Mouse (Mus musculus) testis, adult 2 months (tissue): ENCODE data around the gene Nsa2. TPM values are rescaled to one million over a fixed set of nuclear protein-coding genes. Genes with fewer than 3 reads are reported as not detected.

Experiments
- H3K27ac ChIP-seq: fragments of 200-500 bp; 2 replicates; pipeline ENCODE4 v1.5.1; 2012; ENCODE audit warnings: low read depth, low read length; ENCODE audit not compliant: control insufficient read depth, insufficient read depth
- H3K27me3 ChIP-seq: fragments of 200-500 bp; 2 replicates; pipeline ENCODE4 v1.6.1; 2012; ENCODE audit warnings: mild to moderate bottlenecking, low read length, moderate library complexity; ENCODE audit not compliant: control insufficient read depth, insufficient read depth
- H3K36me3 ChIP-seq: fragments of 200-500 bp; 2 replicates; pipeline ENCODE4 v1.6.1; 2012; ENCODE audit warnings: mild to moderate bottlenecking, low read length; ENCODE audit not compliant: control insufficient read depth, insufficient read depth
- H3K4me1 ChIP-seq: fragments of 200-500 bp; 2 replicates; pipeline ENCODE4 v1.6.1; 2012; ENCODE audit warnings: low read length; ENCODE audit not compliant: control insufficient read depth, insufficient read depth
- H3K4me3 ChIP-seq: fragments of 200-500 bp; 2 replicates; pipeline ENCODE4 v1.5.1; 2012; ENCODE audit warnings: low read depth, mild to moderate bottlenecking, low read length, moderate library complexity, mixed read lengths; ENCODE audit not compliant: control insufficient read depth
- CTCF ChIP-seq: fragments of 200-500 bp; IDR thresholded peaks from 2 replicates; pipeline ENCODE4 v1.5.1; 2012; ENCODE audit warnings: low read depth, mild to moderate bottlenecking, inconsistent platforms, low read length, moderate library complexity; ENCODE audit not compliant: control insufficient read depth, insufficient read depth, insufficient replicate concordance
- POLR2A ChIP-seq: fragments of 200-500 bp; IDR thresholded peaks from 2 replicates; pipeline ENCODE4 v1.6.1; 2012; ENCODE audit warnings: low read depth, mild to moderate bottlenecking, inconsistent platforms, low read length, moderate library complexity; ENCODE audit not compliant: control insufficient read depth
- polyA plus RNA-seq: library from polyadenylated mRNA; depleted of rRNA; stranded (reverse); fragments of >200 nt; gene quantifications from 2 replicates; pipeline ENCODE4 v1.2.3, GENCODE M21; 2012; rRNA removed

Gene Nsa2
- polyA plus RNA-seq, 1 experiment, result 26.9 TPM

GRCm38 (mm10) chr13:97082432-97082831, 55.3 kb downstream of the Nsa2 start:
- Histone ChIP-seq H3K4me3 (no peak overlapping the region), H3K27me3 (no peaks in the 10 kb centered on the region), H3K27ac (no peak overlapping the region), H3K36me3 (no peaks in the 10 kb centered on the region), H3K4me1 (peaks cover 2% of the 10 kb centered on the region; the same call in 1 of the 2 replicates)
- TF ChIP-seq POLR2A (no peak), CTCF (no peak)

GRCm38 (mm10) chr13:97080615-97081014, 57.1 kb downstream of the Nsa2 start:
- 0 out of 2 replicates have a peak overlapping the region, but pooled peaks have one; percentile 13 for H3K27ac ChIP-seq
- H3K4me3 ChIP-seq, result no peak overlapping the region
- H3K36me3 ChIP-seq, result no peaks in the 10 kb centered on the region
- H3K27me3 ChIP-seq, result no peaks in the 10 kb centered on the region
- H3K4me1 ChIP-seq, result peaks cover 2% of the 10 kb centered on the region; the same call in 1 of the 2 replicates
- TF ChIP-seq POLR2A (no peak), CTCF (no peak)

DNA sequence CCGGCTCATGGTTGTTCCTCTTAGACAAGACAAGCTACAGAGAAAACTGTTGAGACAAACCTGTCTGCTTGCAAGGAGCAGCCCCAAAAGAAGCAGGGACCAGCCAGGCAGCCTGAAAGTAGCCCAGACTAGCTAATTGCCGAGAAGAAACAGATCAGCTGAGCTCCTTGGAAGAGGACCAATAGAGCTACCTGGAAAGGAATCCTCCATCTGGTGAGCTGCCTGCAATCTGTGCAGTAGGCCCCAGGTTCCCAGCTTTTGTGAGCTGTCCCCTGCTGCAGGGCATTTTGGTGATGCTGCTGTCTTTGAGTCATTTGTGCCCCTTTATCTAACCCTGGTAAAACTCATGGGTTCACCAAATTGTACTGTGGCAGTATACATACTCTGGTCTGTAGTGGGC, 57.5 kb downstream of the Nsa2 start:
- Histone ChIP-seq H3K4me3 (no peak overlapping the region), H3K27me3 (no peaks in the 10 kb centered on the region), H3K36me3 (no peaks in the 10 kb centered on the region), H3K4me1 (peaks cover 2% of the 10 kb centered on the region; the same call in 1 of the 2 replicates), H3K27ac (0 out of 2 replicates have a peak overlapping the region, but pooled peaks have one; percentile 13)
- TF ChIP-seq POLR2A (no peak), CTCF (no peak)

Other genes starting within 250 kb of the Nsa2 start
- gene Gcnt4, start 213.2 kb downstream of the Nsa2 start, polyA plus RNA-seq, result 0.90 and 1.4 TPM in 2 replicates
- 2,075 and 2,753 TPM in 2 replicates for gene 1700029F12Rik, start 103.6 kb downstream of the Nsa2 start, polyA plus RNA-seq
- gene Fam169a, start 70.7 kb downstream of the Nsa2 start, polyA plus RNA-seq, result 4.1 and 4.4 TPM in 2 replicates
- gene Gm6169, start 38.7 kb downstream of the Nsa2 start, polyA plus RNA-seq, result not detected in 2 replicates
- gene Gfm2, start within 50 bp of the Nsa2 start, polyA plus RNA-seq, result 13.4 and 14.2 TPM in 2 replicates
- gene Hexb, start 60.4 kb upstream of the Nsa2 start, polyA plus RNA-seq, result 3.7 and 6.3 TPM in 2 replicates
- 6.0 and 8.5 TPM in 2 replicates for gene Enc1, start 103.2 kb upstream of the Nsa2 start, polyA plus RNA-seq